Mouse (Mus musculus) midbrain, embryonic 11.5 days (tissue): ENCODE measurements at regions not wholly inside any gene's neighbourhood (a gene's known extent, or its start where the extent isn't known, plus 50 kb on each side); places are given as distances from the start of the nearest gene placed in this dataset.
A peak's percentile ranks its signal among the peaks of the same experiment; 100 is the strongest.

Source experiments
- ATAC-seq: fragments of 200-750 bp; cut with Nextera tagmentation; 2 replicates; pipeline ENCODE4 v1.8.0; 2017; ENCODE audit warnings: moderate TSS enrichment, moderate library complexity; ENCODE audit not compliant: low FRiP score
- DNase-seq: peaks from one replicate; pipeline ENCODE4 v3.0.0; 2015; ENCODE audit warnings: low spot score; ENCODE audit errors: missing footprints
- H3K27ac ChIP-seq: fragments of 300-500 bp; sonication (generic); 2 replicates; pipeline ENCODE4 v1.5.1; 2014; ENCODE audit warnings: low read depth, low read length
- H3K27me3 ChIP-seq: fragments of 300-500 bp; sonication (generic); 2 replicates; pipeline ENCODE4 v1.6.1; 2014; ENCODE audit warnings: mild to moderate bottlenecking, low read length, moderate library complexity, mixed read lengths; ENCODE audit not compliant: control insufficient read depth, insufficient read depth
- H3K36me3 ChIP-seq: fragments of 300-500 bp; sonication (generic); 2 replicates; pipeline ENCODE4 v1.6.1; 2014; ENCODE audit warnings: mild to moderate bottlenecking, low read length, moderate library complexity, mixed read lengths; ENCODE audit not compliant: control insufficient read depth, insufficient read depth
- H3K4me1 ChIP-seq: fragments of 300-500 bp; sonication (generic); 2 replicates; pipeline ENCODE4 v1.6.1; 2014; ENCODE audit warnings: low read length; ENCODE audit not compliant: control insufficient read depth, insufficient read depth
- H3K4me2 ChIP-seq: fragments of 300-500 bp; sonication (generic); 2 replicates; pipeline ENCODE4 v1.6.1; 2014; ENCODE audit warnings: mild to moderate bottlenecking, moderate library complexity
- H3K4me3 ChIP-seq: fragments of 300-500 bp; sonication (generic); 2 replicates; pipeline ENCODE4 v1.5.1; 2014; ENCODE audit warnings: low read depth, low read length
- H3K9ac ChIP-seq: fragments of 300-500 bp; sonication (generic); 2 replicates; pipeline ENCODE4 v1.6.1; 2014; ENCODE audit warnings: low read length
- H3K9me3 ChIP-seq: fragments of 300-500 bp; sonication (generic); 2 replicates; pipeline ENCODE4 v1.6.1; 2016; ENCODE audit warnings: low read length; ENCODE audit not compliant: control insufficient read depth
- WGBS: fragments of 180-500 bp; shearing (Covaris S2); extraction: QIAGEN DNeasy Blood & Tissue Kit; methylation state at CpG from one replicate; pipeline ENCODE4 v1.1.7; 2014; 5-methylcytosine and 5-hydroxymethylcytosine counted together

DNA sequence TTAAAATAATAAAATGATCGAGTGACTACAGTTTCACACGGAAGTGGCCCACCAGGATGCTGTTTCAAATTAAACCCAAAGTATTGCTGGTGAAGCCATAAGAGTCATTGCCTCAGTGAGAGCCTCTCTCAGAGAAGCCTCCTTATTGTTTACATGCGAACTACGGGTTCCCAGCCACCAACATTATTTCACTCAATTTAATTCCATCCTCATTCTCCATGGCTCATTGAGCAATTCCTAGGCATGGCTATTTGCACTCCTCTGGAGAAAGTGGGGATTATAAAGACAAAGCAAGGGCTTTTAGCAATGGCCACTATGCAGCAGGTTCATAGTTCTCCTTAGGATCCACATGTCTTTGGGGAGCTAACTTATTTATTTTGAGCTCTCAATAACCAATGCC is 646.7 kb upstream of the Intu start:
- WGBS: 51% methylated on average over 4 of the region's 4 CpGs
- Histone ChIP-seq H3K36me3 (no peaks in the 10 kb centered on the region), H3K27ac (no peak overlapping the region), H3K4me3 (no peak overlapping the region), H3K9ac (no peak overlapping the region), H3K9me3 (no peaks in the 10 kb centered on the region), H3K27me3 (no peaks in the 10 kb centered on the region), H3K4me2 (no peak overlapping the region), H3K4me1 (no peaks in the 10 kb centered on the region)
- DNase-seq (no peak), ATAC-seq (no peak)

- Histone ChIP-seq H3K4me3 (no peak overlapping the region), H3K27ac (no peak overlapping the region), H3K27me3 (no peaks in the 10 kb centered on the region), H3K9me3 (no peaks in the 10 kb centered on the region), H3K4me1 (no peaks in the 10 kb centered on the region), H3K36me3 (no peaks in the 10 kb centered on the region), H3K9ac (no peak overlapping the region), H3K4me2 (no peak overlapping the region)
- WGBS: 95% methylated on average over 5 of the region's 5 CpGs
- ATAC-seq: no peak
- no peak for DNase-seq
These were observed 642.7 kb upstream of the Intu start for GRCm38 (mm10) chr3:39888376-39888775.

- Histone ChIP-seq H3K27me3 (no peaks in the 10 kb centered on the region), H3K27ac (no peak overlapping the region), H3K9ac (no peak overlapping the region), H3K36me3 (no peaks in the 10 kb centered on the region), H3K4me3 (no peak overlapping the region), H3K4me2 (no peak overlapping the region), H3K4me1 (no peaks in the 10 kb centered on the region), H3K9me3 (no peaks in the 10 kb centered on the region)
- no peak for ATAC-seq
- WGBS: 96% methylated on average over 2 of the region's 2 CpGs
- DNase-seq: no peak
These were observed 641.9 kb upstream of the Intu start for GRCm38 (mm10) chr3:39889222-39889621.

DNA sequence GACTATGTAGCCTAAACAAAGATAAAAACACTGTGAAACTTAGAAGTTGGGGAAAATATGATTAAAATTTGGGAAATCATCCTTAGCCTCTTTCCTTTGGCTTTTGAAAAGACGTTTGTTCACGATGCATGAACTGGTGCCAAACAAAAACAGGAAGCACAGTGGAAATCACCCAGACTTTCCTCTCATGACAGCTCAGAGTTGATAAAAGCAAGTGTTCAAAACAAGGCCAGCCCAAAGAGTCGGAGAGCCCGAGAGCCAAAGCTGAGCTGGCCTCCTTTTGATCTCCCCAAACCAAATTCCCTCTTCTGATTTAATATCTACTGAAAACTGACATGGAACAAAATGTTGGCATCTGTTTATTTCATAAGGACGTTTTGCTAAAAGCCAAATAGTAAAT is 632.1 kb upstream of the Intu start:
- WGBS: 71% methylated on average over 5 of the region's 5 CpGs

DNA sequence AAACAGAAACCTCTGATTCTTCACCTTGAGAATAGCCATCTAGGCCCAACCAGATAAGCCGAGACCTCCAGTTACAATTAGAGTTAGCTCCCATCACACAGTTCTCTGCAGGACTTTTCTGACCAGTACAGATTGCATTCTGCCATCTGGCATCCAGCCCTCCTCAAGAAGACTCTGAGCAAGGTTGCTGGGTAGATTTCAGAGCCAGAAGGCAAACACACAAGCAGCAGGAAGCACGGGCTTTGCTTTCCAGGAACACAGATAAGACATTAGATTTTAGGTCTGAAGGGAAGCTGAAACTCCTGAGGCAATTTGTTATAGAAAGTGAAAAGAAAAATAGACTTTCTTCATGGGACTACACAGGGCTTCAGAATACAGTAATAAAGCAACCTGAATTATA is 630.9 kb upstream of the Intu start:
- WGBS: 84% methylated on average over 2 of the region's 2 CpGs
- H3K9me3 ChIP-seq: no peaks in the 10 kb centered on the region
- DNase-seq (peak; percentile 69), ATAC-seq (no peak)
- no peaks in the 10 kb centered on the region for H3K27me3 ChIP-seq
- no peak overlapping the region for H3K4me2 ChIP-seq
- H3K27ac ChIP-seq: no peak overlapping the region
- no peaks in the 10 kb centered on the region for H3K36me3 ChIP-seq
- H3K4me3 ChIP-seq: no peak overlapping the region
- H3K9ac ChIP-seq: no peak overlapping the region
- H3K4me1 ChIP-seq: no peaks in the 10 kb centered on the region

More for the DNA sequence above, 632.1 kb upstream of the Intu start:
- H3K4me2 ChIP-seq: no peak overlapping the region
- ATAC-seq (no peak), DNase-seq (peak; percentile 10)
- H3K4me3 ChIP-seq: no peak overlapping the region
- no peaks in the 10 kb centered on the region for H3K4me1 ChIP-seq
- no peaks in the 10 kb centered on the region for H3K36me3 ChIP-seq
- H3K27ac ChIP-seq: no peak overlapping the region
- no peak overlapping the region for H3K9ac ChIP-seq
- H3K27me3 ChIP-seq: no peaks in the 10 kb centered on the region
- H3K9me3 ChIP-seq: no peaks in the 10 kb centered on the region

- Histone ChIP-seq H3K4me2 (no peak overlapping the region), H3K9me3 (no peaks in the 10 kb centered on the region), H3K27ac (no peak overlapping the region), H3K27me3 (no peaks in the 10 kb centered on the region), H3K4me3 (no peak overlapping the region), H3K4me1 (no peaks in the 10 kb centered on the region), H3K9ac (no peak overlapping the region), H3K36me3 (no peaks in the 10 kb centered on the region)
- 81% methylated on average over 3 of the region's 3 CpGs for WGBS
- ATAC-seq: no peak
- DNase-seq: peak; percentile 19
These were observed 626.7 kb upstream of the Intu start for GRCm38 (mm10) chr3:39904377-39904776.

GRCm38 (mm10) chr3:39908676-39909362 is 622.3 kb upstream of the Intu start:
- ATAC-seq (no peak), DNase-seq (no peak)
- Histone ChIP-seq H3K27ac (no peak overlapping the region), H3K9me3 (no peaks in the 10 kb centered on the region), H3K27me3 (no peaks in the 10 kb centered on the region), H3K4me3 (no peak overlapping the region), H3K9ac (no peak overlapping the region), H3K4me1 (no peaks in the 10 kb centered on the region), H3K4me2 (no peak overlapping the region), H3K36me3 (no peaks in the 10 kb centered on the region)
- WGBS: 89% methylated on average over 4 of the region's 4 CpGs

GRCm38 (mm10) chr3:39909642-39910041 is 621.4 kb upstream of the Intu start:
- H3K4me3 ChIP-seq: no peak overlapping the region
- no peak overlapping the region for H3K9ac ChIP-seq
- no peaks in the 10 kb centered on the region for H3K36me3 ChIP-seq
- no peaks in the 10 kb centered on the region for H3K27me3 ChIP-seq
- no peaks in the 10 kb centered on the region for H3K4me1 ChIP-seq
- no peaks in the 10 kb centered on the region for H3K9me3 ChIP-seq
- DNase-seq (peak; percentile 62), ATAC-seq (no peak)
- no peak overlapping the region for H3K27ac ChIP-seq
- 92% methylated on average over 1 of the region's 1 CpGs for WGBS
- H3K4me2 ChIP-seq: no peak overlapping the region

DNA sequence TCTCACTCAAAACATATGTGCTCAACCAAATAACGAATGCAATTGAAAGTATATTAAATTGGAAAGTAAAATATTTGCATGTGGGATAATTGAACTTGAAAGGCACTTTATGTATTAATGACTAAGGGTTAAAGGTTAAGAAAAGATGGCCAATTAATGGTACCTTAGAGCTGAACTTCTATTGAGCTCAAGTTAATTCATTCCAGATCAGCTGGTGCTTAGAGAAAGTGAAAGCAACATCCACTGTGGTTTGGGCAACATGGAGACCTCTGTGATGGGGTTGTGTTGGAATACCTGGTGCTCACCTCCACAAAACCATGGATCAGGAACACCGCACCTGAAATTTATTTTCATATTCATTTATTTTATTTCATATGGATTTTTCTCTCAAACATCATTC is 612.5 kb upstream of the Intu start:
- H3K9me3 ChIP-seq: no peaks in the 10 kb centered on the region
- DNase-seq (peak; percentile 75), ATAC-seq (no peak)
- H3K4me3 ChIP-seq: no peak overlapping the region
- H3K9ac ChIP-seq: no peak overlapping the region
- H3K4me2 ChIP-seq: no peak overlapping the region
- H3K4me1 ChIP-seq: no peaks in the 10 kb centered on the region
- no peaks in the 10 kb centered on the region for H3K36me3 ChIP-seq
- H3K27me3 ChIP-seq: no peaks in the 10 kb centered on the region
- H3K27ac ChIP-seq: no peak overlapping the region
- WGBS: 86% methylated on average over 2 of the region's 2 CpGs
